Mouse (Mus musculus) lung, postnatal 36 days (tissue): ENCODE data around the gene Ccdc182.

Experiments
- DNase-seq: peaks from one replicate; pipeline ENCODE4 v3.0.0; 2022; ENCODE audit warnings: mixed read lengths

Ccdc182 gene

DNA sequence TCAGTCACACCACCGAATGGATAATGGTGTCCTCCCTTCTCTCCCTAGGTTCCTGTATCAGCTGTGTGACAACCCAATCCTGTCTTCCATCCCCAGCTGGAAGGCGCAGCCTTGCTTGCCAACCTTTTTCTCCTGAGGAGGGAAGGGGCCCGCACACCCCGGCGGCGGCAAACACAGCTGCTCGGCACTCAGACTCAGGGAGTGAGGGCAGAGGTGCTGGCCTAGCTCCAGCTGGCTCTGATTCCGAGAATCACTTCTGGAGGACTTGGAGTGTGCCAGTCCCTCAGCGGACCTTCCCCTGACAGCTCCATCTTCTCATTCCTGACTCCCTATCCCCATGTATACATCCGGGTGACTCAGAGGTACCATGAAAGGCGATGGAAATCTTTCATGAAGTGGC is 36.9 kb downstream of the Ccdc182 start:
- peak; percentile 70 for DNase-seq

DNA sequence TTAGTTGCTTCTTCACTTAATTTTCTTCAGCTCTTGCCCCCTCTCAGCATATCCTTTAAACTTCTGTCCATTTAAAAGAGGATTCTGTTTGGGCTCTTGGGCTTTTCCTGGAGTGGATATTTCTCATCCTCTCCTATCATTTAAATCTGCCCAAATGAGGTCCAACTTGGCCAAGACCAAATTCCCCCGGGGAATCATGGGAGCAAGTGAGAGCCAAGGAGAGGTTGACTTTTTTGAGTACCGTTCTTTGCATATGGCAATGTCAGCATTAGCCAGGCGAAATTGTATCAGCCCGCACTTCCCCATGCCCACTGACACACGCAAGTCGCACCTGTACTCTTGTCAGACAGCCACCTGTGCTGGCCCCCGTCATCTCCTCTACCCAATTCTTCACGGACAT is 37.9 kb downstream of the Ccdc182 start:
- no peak for DNase-seq

DNA sequence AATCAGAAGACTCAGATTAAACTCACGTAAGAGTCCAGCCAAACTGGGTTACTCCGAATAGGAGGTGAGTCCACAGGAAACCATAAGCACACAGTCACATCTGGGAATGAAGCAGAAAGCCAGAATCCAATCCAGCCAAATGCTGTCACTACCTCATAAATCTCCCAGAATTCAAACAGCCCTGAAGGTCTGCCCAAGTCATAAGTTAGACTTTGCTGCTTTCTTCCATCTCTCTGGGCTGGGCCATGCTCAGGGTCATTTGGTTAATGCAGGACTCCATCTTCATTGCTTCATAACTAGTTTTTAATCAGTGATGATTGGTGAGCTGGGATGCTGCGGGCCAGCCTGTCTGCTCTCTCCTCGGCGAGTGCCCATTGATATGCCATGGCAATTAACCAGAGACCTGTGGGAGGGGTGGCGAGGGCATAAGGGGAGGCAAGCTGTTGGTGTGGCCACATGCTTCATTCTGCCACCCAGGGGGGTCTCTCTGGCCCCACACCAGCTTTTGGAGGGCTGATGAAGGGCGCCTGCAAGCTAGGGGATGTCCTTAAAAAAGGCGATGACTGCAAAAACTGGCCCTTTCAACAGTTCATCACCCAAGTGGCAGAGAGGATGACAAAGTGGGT is 38.6 kb downstream of the Ccdc182 start:
- DNase-seq: no peak

DNA sequence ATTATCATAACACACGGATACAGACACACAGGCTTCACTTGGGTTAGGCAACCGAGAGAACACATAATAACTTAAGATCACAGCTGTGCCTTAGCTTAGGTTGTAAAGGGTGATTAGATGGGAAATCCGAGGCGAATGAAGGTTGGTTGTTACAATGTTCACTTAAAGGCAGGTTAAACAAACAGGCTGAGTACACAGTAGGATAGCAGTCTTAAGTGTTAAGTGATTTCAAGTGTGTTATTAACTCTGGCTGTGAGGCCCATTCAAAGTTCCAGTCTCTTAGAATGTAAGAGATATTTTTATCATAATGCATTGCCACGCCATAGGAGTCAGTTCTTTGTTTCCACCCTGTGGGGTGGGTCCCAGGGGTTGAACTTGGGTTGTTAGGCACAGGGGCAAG is 41.0 kb downstream of the Ccdc182 start:
- DNase-seq: peak; percentile 25

DNA sequence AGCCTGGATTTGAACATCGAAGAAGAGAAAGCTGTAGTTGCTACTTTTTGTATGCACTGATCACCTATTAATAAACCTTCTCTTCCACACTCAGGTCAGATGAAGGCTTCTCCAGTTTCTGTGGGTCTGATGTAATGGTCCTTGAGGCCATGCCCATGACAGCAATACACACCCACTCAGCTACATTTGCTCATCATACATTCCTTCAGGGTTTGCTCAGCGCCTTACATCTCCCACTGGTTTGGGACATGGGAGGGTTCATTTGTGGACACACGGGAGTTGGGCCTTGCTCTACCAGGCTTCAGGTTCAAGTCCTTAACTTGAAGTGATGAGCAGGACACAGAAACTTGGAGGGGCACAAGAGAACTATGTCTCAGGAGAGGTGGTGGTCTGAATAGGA is 44.1 kb downstream of the Ccdc182 start:
- DNase-seq: no peak
